Mouse (Mus musculus) hindbrain, embryonic 16.5 days (tissue): ENCODE data around the gene Gm14743. TPM values are rescaled to one million over a fixed set of nuclear protein-coding genes. Genes with fewer than 3 reads are reported as not detected.
"Not testable (repeated sequence)": the region's sequence is repeated elsewhere in the genome, so short reads cannot be mapped to it uniquely, and the experiment has no call there.

ENCODE experiments used
- ATAC-seq: fragments of 200-750 bp; cut with Nextera tagmentation; 2 replicates; pipeline ENCODE4 v1.8.0; 2017; ENCODE audit warnings: moderate TSS enrichment, moderate library complexity
- H3K27ac ChIP-seq: fragments of 300-500 bp; sonication (generic); 2 replicates; pipeline ENCODE4 v1.5.1; 2014; ENCODE audit warnings: low read depth, mild to moderate bottlenecking, control low read depth, low read length, moderate library complexity
- H3K27me3 ChIP-seq: fragments of 300-500 bp; sonication (generic); replicated peaks from 2 replicates; pipeline ENCODE4 v1.6.1; 2014; ENCODE audit warnings: low read length; ENCODE audit not compliant: control insufficient read depth, insufficient read depth
- H3K36me3 ChIP-seq: fragments of 300-500 bp; sonication (generic); 2 replicates; pipeline ENCODE4 v1.6.1; 2014; ENCODE audit warnings: mild to moderate bottlenecking, low read length, moderate library complexity, mixed read lengths; ENCODE audit not compliant: control insufficient read depth, insufficient read depth
- H3K4me1 ChIP-seq: fragments of 300-500 bp; sonication (generic); 2 replicates; pipeline ENCODE4 v1.6.1; 2014; ENCODE audit warnings: low read depth, low read length; ENCODE audit not compliant: control insufficient read depth, insufficient read depth
- H3K4me2 ChIP-seq: fragments of 300-500 bp; sonication (generic); 2 replicates; pipeline ENCODE4 v1.6.1; 2014; ENCODE audit warnings: mild to moderate bottlenecking, low read length, control low read depth, moderate library complexity
- H3K4me3 ChIP-seq: fragments of 300-500 bp; sonication (generic); 2 replicates; pipeline ENCODE4 v1.5.1; 2014; ENCODE audit warnings: mild to moderate bottlenecking, low read length, control low read depth, moderate library complexity
- H3K9ac ChIP-seq: fragments of 300-500 bp; sonication (generic); 2 replicates; pipeline ENCODE4 v1.6.1; 2014; ENCODE audit warnings: low read depth, mild to moderate bottlenecking, control low read depth, low read length, moderate library complexity
- H3K9me3 ChIP-seq: fragments of 300-500 bp; sonication (generic); 2 replicates; pipeline ENCODE4 v1.6.1; 2014; ENCODE audit warnings: mild to moderate bottlenecking, low read length, moderate library complexity; ENCODE audit not compliant: control insufficient read depth
- WGBS: fragments of 180-500 bp; shearing (Covaris S2); extraction: QIAGEN DNeasy Blood & Tissue Kit; methylation state at CpG from one replicate; pipeline ENCODE4 v1.1.7; 2014; 5-methylcytosine and 5-hydroxymethylcytosine counted together
- polyA plus RNA-seq: library from polyadenylated mRNA; unstranded; fragments of >200 nt; fragmentation: Nextera tagmentation; extraction: Ambion mirVana; gene quantifications from 2 replicates; pipeline ENCODE4 v1.2.1, GENCODE M21; 2015

Gm14743 gene
- polyA plus RNA-seq, result not detected in 2 replicates

GRCm38 (mm10) chrX:78245821-78246220 lies at the start of gene Gm14743:
TSS of gene Gm14743 (minus strand) at chrX:78245921.
- not testable (repeated sequence) for H3K27me3 ChIP-seq, H3K9me3 ChIP-seq, H3K9ac ChIP-seq, H3K4me1 ChIP-seq, H3K4me2 ChIP-seq, H3K27ac ChIP-seq, H3K4me3 ChIP-seq, H3K36me3 ChIP-seq, ATAC-seq
- no CpG with 5 or more reads among the region's 3 CpGs for WGBS

DNA sequence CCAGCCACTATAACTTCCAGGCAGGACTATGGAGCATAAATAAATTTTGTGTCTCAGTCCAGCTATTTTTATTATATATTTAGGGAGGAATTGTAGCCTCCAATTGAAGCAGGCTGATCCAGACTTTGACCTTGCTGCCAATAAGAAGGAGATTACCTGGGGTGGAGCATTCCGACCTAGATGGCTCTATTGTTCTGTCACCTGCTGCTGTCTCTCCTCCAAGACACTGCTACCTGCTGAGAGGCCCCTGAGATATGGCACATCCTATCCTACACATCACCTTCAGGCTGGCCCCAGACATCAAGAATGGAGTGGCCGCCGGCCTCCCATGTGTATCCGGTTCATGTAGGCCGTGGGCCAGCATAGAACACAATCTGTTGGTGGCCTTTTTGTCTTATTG lies 42.9 kb downstream of the Gm14743 start:
- Histone ChIP-seq H3K27ac (no peak overlapping the region), H3K4me1 (no peaks in the 10 kb centered on the region), H3K9ac (no peak overlapping the region), H3K4me2 (no peak overlapping the region), H3K36me3 (no peaks in the 10 kb centered on the region), H3K4me3 (no peak overlapping the region), H3K27me3 (no peaks in the 10 kb centered on the region), H3K9me3 (peaks cover 4% of the 10 kb centered on the region; the same call in 1 of the 2 replicates)
- ATAC-seq, result no peak
- 88% methylated on average over 5 of the region's 5 CpGs for WGBS

- H3K27ac ChIP-seq, H3K4me3 ChIP-seq, H3K36me3 ChIP-seq, H3K27me3 ChIP-seq, H3K9ac ChIP-seq, H3K4me2 ChIP-seq, ATAC-seq, H3K9me3 ChIP-seq, H3K4me1 ChIP-seq: not testable (repeated sequence)
- 52% methylated on average over 1 of the region's 1 CpGs for WGBS
These were observed 43.5 kb downstream of the Gm14743 start for GRCm38 (mm10) chrX:78202220-78202619.

Other genes starting within 250 kb of the Gm14743 start
- not detected in 2 replicates for gene Obp1a, start 154.5 kb downstream of the Gm14743 start, polyA plus RNA-seq
- not detected in 2 replicates for gene Gm5938, start 120.5 kb downstream of the Gm14743 start, polyA plus RNA-seq
- not detected in 2 replicates for gene Obp1b, start 59.1 kb downstream of the Gm14743 start, polyA plus RNA-seq
- gene 4930480E11Rik, start 123.7 kb upstream of the Gm14743 start, polyA plus RNA-seq, result not detected in 2 replicates